Mouse (Mus musculus) kidney, embryonic 14.5 days (tissue): ENCODE results near the gene Arvcf. TPM values are rescaled to one million over a fixed set of nuclear protein-coding genes. Genes with fewer than 3 reads are reported as not detected.
A peak's percentile ranks its signal among the peaks of the same experiment; 100 is the strongest.

Experiments used
- microRNA counts: library from miRNA; unstranded; fragments of <30 nt; microRNA quantifications from one replicate; lab custom pipeline; 2017
- microRNA-seq: library from miRNA; unstranded; fragments of <30 nt; microRNA quantifications from one replicate; pipeline ENCODE4, GENCODE M21; 2016
- polyA plus RNA-seq: library from polyadenylated mRNA; unstranded; fragments of >200 nt; fragmentation: Nextera tagmentation; extraction: Ambion mirVana; gene quantifications from 2 replicates; pipeline ENCODE4 v1.2.1, GENCODE M21; 2014

The Arvcf gene
- polyA plus RNA-seq, 1 experiment from 2014 or later = 27.0 TPM

MicroRNAs encoded within 50 kb of the gene (microRNA counts, 519-probe panel; counts per million panel counts)
- 3,405 counts per million, percentile 14 among the panel's probes with 10 or more counts for microRNA mmu-miR-185 (lab: Ali Mortazavi, UCI)

Small RNA genes lying within 50 kb of the gene (microRNA-seq; reads per million reads assigned to microRNA genes)
- gene Gm26219 = not detected
- gene Mir185 = 151 reads per million, percentile 59 among the genes with 10 or more reads in this experiment

Other genes with a start within 250 kb of the Arvcf start
- gene Rtn4r, start 220.5 kb upstream of the Arvcf start, polyA plus RNA-seq = 3.6 and 4.7 TPM in 2 replicates
- not detected in 2 replicates for gene Ccdc188, start 130.3 kb upstream of the Arvcf start, polyA plus RNA-seq
- gene Zdhhc8, start 113.0 kb upstream of the Arvcf start, polyA plus RNA-seq = 14.4 and 17.2 TPM in 2 replicates
- 78.3 and 83.4 TPM in 2 replicates for gene Trmt2a, start 99.5 kb upstream of the Arvcf start, polyA plus RNA-seq
- 846 and 1,191 TPM in 2 replicates for gene Ranbp1, start 99.5 kb upstream of the Arvcf start, polyA plus RNA-seq
- 1.2 and 1.9 TPM in 2 replicates for gene Gm49776, start 89.9 kb upstream of the Arvcf start, polyA plus RNA-seq
- 29.9 and 41.4 TPM in 2 replicates for gene Dgcr8, start 58.9 kb upstream of the Arvcf start, polyA plus RNA-seq
- 19.8 and 20.0 TPM in 2 replicates for gene Tango2, start 79 bp upstream of the Arvcf start, polyA plus RNA-seq
- gene Txnrd2, start 78.2 kb downstream of the Arvcf start, polyA plus RNA-seq = 21.9 and 23.6 TPM in 2 replicates
- gene Comt, start 78.7 kb downstream of the Arvcf start, polyA plus RNA-seq = 78.7 and 89.0 TPM in 2 replicates
- gene Gnb1l, start 150.5 kb downstream of the Arvcf start, polyA plus RNA-seq = 16.3 and 18.0 TPM in 2 replicates
- 1.9 and 3.0 TPM in 2 replicates for gene Rtl10, start 150.7 kb downstream of the Arvcf start, polyA plus RNA-seq
- 0.61 and 0.63 TPM in 2 replicates for gene Tbx1, start 242.5 kb downstream of the Arvcf start, polyA plus RNA-seq